Mouse (Mus musculus) stomach, postnatal 0 days (tissue): Measurements from ENCODE around the gene Slit1.

ENCODE experiments used
- CTCF ChIP-seq: IDR thresholded peaks from 2 replicates; pipeline ENCODE4 v1.5.1; 2016; ENCODE audit warnings: antibody characterized with exemption, low read depth, mild to moderate bottlenecking, moderate library complexity
- EP300 ChIP-seq: optimal IDR thresholded peaks from 2 replicates; pipeline ENCODE3; 2016; ENCODE audit warnings: antibody characterized with exemption

GRCm38 (mm10) chr19:41669747-41670342, 73.6 kb downstream of the Slit1 start:
- no peak for TF ChIP-seq CTCF
- TF ChIP-seq EP300 = no peak
